Mouse (Mus musculus) bone marrow, adult 2 months (tissue): ENCODE measurements around the gene Ube2n.

Experiments
- CTCF ChIP-seq: fragments of 200-500 bp; IDR thresholded peaks from 2 replicates; pipeline ENCODE4 v1.5.1; 2011; ENCODE audit warnings: low read length, control low read depth; ENCODE audit not compliant: control insufficient read depth, insufficient read depth
- POLR2A ChIP-seq: fragments of 200-500 bp; IDR thresholded peaks from 2 replicates; pipeline ENCODE4 v1.6.1; 2011; ENCODE audit warnings: low read depth, mild to moderate bottlenecking, control low read depth, low read length, borderline replicate concordance; ENCODE audit not compliant: control insufficient read depth

GRCm38 (mm10) chr10:95550506-95550905 lies 35.6 kb downstream of the Ube2n start:
- TF ChIP-seq CTCF (no peak), POLR2A (no peak)
